Mouse (Mus musculus): ENCODE measurements around the gene R3hdm2. TPM values are rescaled to one million over a fixed set of nuclear protein-coding genes. Genes with fewer than 3 reads are reported as not detected.

R3hdm2 gene
- total and polyA plus RNA-seq, 3 experiments = 8.2 to 60.6 TPM; not detected in 1

GRCm38 (mm10) chr10:127353909-127354895 lies 25.9 kb upstream of the R3hdm2 start, which contains the start of gene Inhbe:
Gene Inhbe (minus strand): TSS chr10:127354411.
- Histone ChIP-seq H3K79me2 (ENCODE audit: control insufficient read depth, insufficient read depth, low read length, poor library complexity) (no peaks in the 10 kb centered on the region), H3K27me3 (ENCODE audit: control insufficient read depth in 1 of 2, insufficient read depth in 2 of 2, low read length in 2 of 2) (peaks cover 0 to 1% of the 10 kb centered on the region in 2 experiments; a peak in 2 of 4 replicates), H3K4me1 (ENCODE audit: control insufficient read depth in 1 of 2, insufficient read depth in 2 of 2, low read length in 2 of 2) (peaks cover 0 to 14% of the 10 kb centered on the region in 2 experiments; a peak in 2 of 4 replicates), H3K9me3 (replicated peaks; ENCODE audit: insufficient read depth, low read length) (no peaks in the 10 kb centered on the region), H3K27ac (ENCODE audit: control insufficient read depth, low read depth, low read length) (no peak within 1 kb of the TSS), H3K36me3 (ENCODE audit: control insufficient read depth in 1 of 2, insufficient read depth in 2 of 2, low read length in 2 of 2) (no peaks in the 10 kb centered on the region; a peak in 1 of 4 replicates), H3K4me3 (ENCODE audit: control insufficient read depth in 1 of 2, insufficient read depth in 1 of 2, low read depth in 2 of 2, low read length in 2 of 2) (no peak within 1 kb of the TSS), H3K9ac (ENCODE audit: control insufficient read depth, low read depth, low read length, poor library complexity, severe bottlenecking) (no peak within 1 kb of the TSS)
- no peak for DNase-seq (ENCODE audit: low read depth, low spot score)
- TF ChIP-seq POLR2AphosphoS5 (IDR thresholded peaks at IDR 0.05; ENCODE audit: borderline replicate concordance, low read depth, low read length) (no peak), MAFK (IDR thresholded peaks at IDR 0.05; ENCODE audit: borderline replicate concordance, low read depth, low read length) (no peak), GATA1 (IDR thresholded peaks at IDR 0.05; ENCODE audit: low read depth, low read length) (no peak), ZMIZ1 (IDR thresholded peaks at IDR 0.05; ENCODE audit: low read depth, low read length) (no peak)

GRCm38 (mm10) chr10:127355336-127355735 lies 24.8 kb upstream of the R3hdm2 start:
- Histone ChIP-seq H3K79me2 (ENCODE audit: control insufficient read depth, insufficient read depth, low read length, poor library complexity) (no peaks in the 10 kb centered on the region), H3K36me3 (ENCODE audit: control insufficient read depth in 1 of 2, insufficient read depth in 2 of 2, low read length in 2 of 2) (no peaks in the 10 kb centered on the region; a peak in 1 of 4 replicates), H3K27me3 (ENCODE audit: control insufficient read depth in 1 of 2, insufficient read depth in 2 of 2, low read length in 2 of 2) (peaks cover 0 to 1% of the 10 kb centered on the region in 2 experiments; a peak in 2 of 4 replicates), H3K4me1 (ENCODE audit: control insufficient read depth in 1 of 2, insufficient read depth in 2 of 2, low read length in 2 of 2) (peaks cover 0 to 11% of the 10 kb centered on the region in 2 experiments; a peak in 2 of 4 replicates), H3K27ac (ENCODE audit: control insufficient read depth, low read depth, low read length) (no peak overlapping the region), H3K4me3 (ENCODE audit: control insufficient read depth in 1 of 2, insufficient read depth in 1 of 2, low read depth in 2 of 2, low read length in 2 of 2) (no peak overlapping the region), H3K9ac (ENCODE audit: control insufficient read depth, low read depth, low read length, poor library complexity, severe bottlenecking) (no peak overlapping the region), H3K9me3 (replicated peaks; ENCODE audit: insufficient read depth, low read length) (no peaks in the 10 kb centered on the region)
- DNase-seq (ENCODE audit: low read depth, low spot score) = no peak
- TF ChIP-seq NELFE (IDR thresholded peaks at IDR 0.05; ENCODE audit: low read depth, low read length) (no peak), MAX (IDR thresholded peaks at IDR 0.05; ENCODE audit: low read length) (no peak), UBTF (IDR thresholded peaks at IDR 0.05; ENCODE audit: borderline replicate concordance, insufficient read depth, low read depth, low read length) (no peak), POLR2AphosphoS5 (IDR thresholded peaks at IDR 0.05; ENCODE audit: borderline replicate concordance, low read depth, low read length) (no peak), KAT2A (conservative IDR thresholded peaks at IDR 0.05; ENCODE audit: low read depth, low read length) (no peak), USF1 (IDR thresholded peaks at IDR 0.05; ENCODE audit: low read depth, low read length) (no peak), ZKSCAN1 (IDR thresholded peaks at IDR 0.05; ENCODE audit: low read depth, low read length) (no peak), MAFK (IDR thresholded peaks at IDR 0.05; ENCODE audit: borderline replicate concordance, low read depth, low read length) (no peak), ETS1 (IDR thresholded peaks at IDR 0.05; ENCODE audit: low read depth, low read length) (no peak), TCF12 (IDR thresholded peaks at IDR 0.05; ENCODE audit: low read depth, low read length) (no peak), EP300 (IDR thresholded peaks at IDR 0.05; ENCODE audit: low read depth in 1 of 2, low read length in 2 of 2) (no peak)

All from MEL (cell line).